Mouse (Mus musculus): ENCODE results near the gene Xaf1. TPM values are rescaled to one million over a fixed set of nuclear protein-coding genes. Genes with fewer than 3 reads are reported as not detected.

Gene Xaf1
- polyA plus RNA-seq, 1 experiment, result not detected

GRCm38 (mm10) chr11:72362347-72362741 lies 60.9 kb downstream of the Xaf1 start, which contains the start of gene Tekt1:
Gene Tekt1, minus strand, starts transcription at chr11:72362442.
- Histone ChIP-seq H3K4me3 (ENCODE audit: insufficient read depth, low read depth, low read length) (peak within 1 kb of the TSS; percentile 55), H3K27ac (ENCODE audit: insufficient read depth, low read depth, low read length) (no peak within 1 kb of the TSS), H3K4me1 (ENCODE audit: control insufficient read depth, insufficient read depth, low read length) (peaks cover 4% of the 10 kb centered on the region)
- 29% methylated on average over 10 of the region's 10 CpGs for WGBS
- TF ChIP-seq CTCF (IDR thresholded peaks at IDR 0.05; ENCODE audit: insufficient read depth, low read depth, low read length), result no peak

Other genes starting within 250 kb of the Xaf1 start
- gene Pitpnm3, start 165.9 kb upstream of the Xaf1 start, polyA plus RNA-seq (2012; ENCODE audit: insufficient read depth, insufficient read length, low replicate concordance, missing spikeins), result not detected in 2 replicates
- gene Gm43951, start 94.8 kb upstream of the Xaf1 start, polyA plus RNA-seq (2012; ENCODE audit: insufficient read depth, insufficient read length, low replicate concordance, missing spikeins), result not detected in 2 replicates
- gene 4933427D14Rik, start 94.2 kb upstream of the Xaf1 start, polyA plus RNA-seq (2012; ENCODE audit: insufficient read depth, insufficient read length, low replicate concordance, missing spikeins), result not detected in 2 replicates
- not detected in 2 replicates for gene Txndc17, start 94.1 kb upstream of the Xaf1 start, polyA plus RNA-seq (2012; ENCODE audit: insufficient read depth, insufficient read length, low replicate concordance, missing spikeins)
- gene Med31, start 86.0 kb upstream of the Xaf1 start, polyA plus RNA-seq (2012; ENCODE audit: insufficient read depth, insufficient read length, low replicate concordance, missing spikeins), result not detected in 2 replicates
- gene Slc13a5, start 34.4 kb upstream of the Xaf1 start, polyA plus RNA-seq (2012; ENCODE audit: insufficient read depth, insufficient read length, low replicate concordance, missing spikeins), result not detected in 2 replicates
- gene Fbxo39, start 12.8 kb downstream of the Xaf1 start, polyA plus RNA-seq (2012; ENCODE audit: insufficient read depth, insufficient read length, low replicate concordance, missing spikeins), result not detected in 2 replicates
- not detected in 2 replicates for gene Tekt1, start 60.8 kb downstream of the Xaf1 start, polyA plus RNA-seq (2012; ENCODE audit: insufficient read depth, insufficient read length, low replicate concordance, missing spikeins)
- not detected in 2 replicates for gene Smtnl2, start 110.1 kb downstream of the Xaf1 start, polyA plus RNA-seq (2012; ENCODE audit: insufficient read depth, insufficient read length, low replicate concordance, missing spikeins)
- gene Ggt6, start 133.9 kb downstream of the Xaf1 start, polyA plus RNA-seq (2012; ENCODE audit: insufficient read depth, insufficient read length, low replicate concordance, missing spikeins), result not detected in 2 replicates
- gene Mybbp1a, start 139.7 kb downstream of the Xaf1 start, polyA plus RNA-seq (2012; ENCODE audit: insufficient read depth, insufficient read length, low replicate concordance, missing spikeins), result not detected in 2 replicates
- gene Spns2, start 188.3 kb downstream of the Xaf1 start, polyA plus RNA-seq (2012; ENCODE audit: insufficient read depth, insufficient read length, low replicate concordance, missing spikeins), result not detected in 2 replicates
- gene Spns3, start 248.9 kb downstream of the Xaf1 start, polyA plus RNA-seq (2012; ENCODE audit: insufficient read depth, insufficient read length, low replicate concordance, missing spikeins), result not detected in 2 replicates

Data from olfactory bulb, adult 2 months (tissue).